Mouse (Mus musculus): Measurements from ENCODE around the gene Sbk2.

The Sbk2 gene

GRCm38 (mm10) chr7:4921824-4922482 is 42.3 kb downstream of the Sbk2 start, which contains the start of gene Nat14:
Nat14 (plus strand) TSS chr7:4922028.
- no peak for DNase-seq (ENCODE audit: low spot score)

GRCm38 (mm10) chr7:4920976-4921823 is 43.0 kb downstream of the Sbk2 start:
- no peak for DNase-seq (ENCODE audit: low spot score)

GRCm38 (mm10) chr7:4920496-4920895 is 43.7 kb downstream of the Sbk2 start:
- DNase-seq (ENCODE audit: low spot score): no peak

GRCm38 (mm10) chr7:4919971-4920370 is 44.2 kb downstream of the Sbk2 start:
- no peak for DNase-seq (ENCODE audit: low spot score)

- DNase-seq (ENCODE audit: low spot score): no peak
These were observed 45.1 kb downstream of the Sbk2 start for GRCm38 (mm10) chr7:4919096-4919495.

DNA sequence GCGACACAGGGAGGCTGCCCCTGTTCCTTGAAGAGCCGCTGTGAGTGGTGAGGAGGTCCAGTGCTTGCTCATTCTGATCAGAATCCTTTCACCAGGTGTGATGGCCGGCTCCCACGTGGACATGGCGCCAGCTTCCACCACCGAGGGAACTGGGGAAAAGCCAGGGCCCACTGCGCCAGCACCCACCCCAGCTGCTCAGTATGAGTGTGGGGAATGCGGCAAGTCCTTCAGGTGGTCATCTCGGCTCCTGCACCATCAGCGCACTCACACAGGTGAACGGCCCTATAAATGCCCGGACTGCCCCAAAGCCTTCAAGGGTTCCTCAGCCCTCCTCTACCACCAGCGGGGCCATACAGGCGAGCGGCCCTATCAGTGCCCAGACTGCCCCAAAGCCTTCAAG is 45.5 kb downstream of the Sbk2 start:
- no peak for DNase-seq (ENCODE audit: low spot score)

GRCm38 (mm10) chr7:4917494-4917893 is 46.7 kb downstream of the Sbk2 start:
- DNase-seq (ENCODE audit: low spot score): no peak

- no peak for DNase-seq (ENCODE audit: low spot score)
These were observed 48.4 kb downstream of the Sbk2 start for GRCm38 (mm10) chr7:4915669-4916416.

GRCm38 (mm10) chr7:4915007-4915665 is 49.1 kb downstream of the Sbk2 start, which contains the start of gene Zfp628:
Zfp628 (plus strand) TSS chr7:4915217.
- peak; percentile 93 for DNase-seq (ENCODE audit: low spot score)

- no peak for DNase-seq (ENCODE audit: low spot score)
These were observed 52.0 kb downstream of the Sbk2 start for GRCm38 (mm10) chr7:4912248-4912647.

DNA sequence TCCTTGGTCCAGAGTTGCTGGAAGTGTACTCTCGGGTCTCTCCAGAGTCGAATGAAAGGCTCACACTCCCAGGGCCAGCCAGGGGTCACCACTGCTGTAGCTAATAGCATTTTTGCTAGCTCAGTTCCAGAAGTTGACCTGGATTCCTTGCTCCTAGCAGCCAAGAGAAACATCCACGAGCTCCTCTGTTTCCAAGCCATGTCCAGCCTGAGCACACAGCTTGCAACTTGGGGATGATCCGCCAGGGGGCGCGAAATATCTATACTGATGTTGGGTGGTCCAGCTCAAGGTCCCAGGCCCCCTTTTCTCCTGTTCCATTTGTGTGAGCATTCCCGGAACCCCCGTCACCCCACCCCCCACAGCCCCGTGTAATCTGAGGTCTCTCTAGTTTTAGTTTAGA is 52.6 kb downstream of the Sbk2 start:
- DNase-seq (ENCODE audit: low spot score): peak; percentile 64

- DNase-seq (ENCODE audit: low spot score): no peak
These were observed 57.7 kb downstream of the Sbk2 start, which contains the start of gene Gm36210 for GRCm38 (mm10) chr7:4906466-4906950. Gm36210 (minus strand) TSS chr7:4906516.

GRCm38 (mm10) chr7:4902404-4902803 is 61.8 kb downstream of the Sbk2 start:
- DNase-seq (ENCODE audit: low spot score): no peak

DNA sequence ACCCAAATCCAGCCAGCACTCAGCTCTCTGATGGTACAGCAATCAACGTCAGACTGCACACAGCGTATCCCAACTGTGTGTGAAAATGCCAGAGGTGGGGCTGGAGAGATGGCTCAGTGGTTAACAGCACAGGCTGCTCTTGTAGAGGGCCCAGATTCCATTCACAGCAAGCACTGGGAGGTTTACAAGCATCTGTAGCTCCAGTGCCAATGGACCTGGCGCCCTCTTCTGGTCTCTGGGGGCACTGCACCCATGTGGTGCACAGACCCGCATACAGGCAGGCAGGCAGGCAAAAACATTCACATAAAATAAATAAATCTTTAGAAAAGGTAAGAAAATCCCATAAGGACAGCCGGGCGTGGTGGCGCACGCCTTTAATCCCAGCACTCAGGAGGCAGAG is 63.0 kb downstream of the Sbk2 start:
- no peak for DNase-seq (ENCODE audit: low spot score)

DNA sequence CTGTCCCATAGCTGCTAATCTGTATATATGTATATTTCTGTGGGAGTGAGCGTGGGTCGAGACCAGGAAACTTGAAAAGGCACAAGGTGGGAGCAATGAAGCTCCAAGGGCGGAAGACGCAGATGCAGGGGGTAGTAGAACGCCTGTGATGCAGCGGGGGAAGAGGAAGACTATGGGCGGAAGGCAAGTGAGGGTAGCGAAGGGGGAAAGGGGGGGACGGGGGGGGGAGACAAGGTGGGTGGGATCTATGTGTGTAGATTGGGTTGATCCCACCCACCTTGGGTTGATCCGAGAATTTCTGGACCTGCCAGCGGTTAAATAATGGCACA is 63.7 kb downstream of the Sbk2 start:
- no peak for DNase-seq (ENCODE audit: low spot score)

- DNase-seq (ENCODE audit: low spot score): peak; percentile 56
These were observed 64.3 kb downstream of the Sbk2 start for GRCm38 (mm10) chr7:4899649-4900522.

DNA sequence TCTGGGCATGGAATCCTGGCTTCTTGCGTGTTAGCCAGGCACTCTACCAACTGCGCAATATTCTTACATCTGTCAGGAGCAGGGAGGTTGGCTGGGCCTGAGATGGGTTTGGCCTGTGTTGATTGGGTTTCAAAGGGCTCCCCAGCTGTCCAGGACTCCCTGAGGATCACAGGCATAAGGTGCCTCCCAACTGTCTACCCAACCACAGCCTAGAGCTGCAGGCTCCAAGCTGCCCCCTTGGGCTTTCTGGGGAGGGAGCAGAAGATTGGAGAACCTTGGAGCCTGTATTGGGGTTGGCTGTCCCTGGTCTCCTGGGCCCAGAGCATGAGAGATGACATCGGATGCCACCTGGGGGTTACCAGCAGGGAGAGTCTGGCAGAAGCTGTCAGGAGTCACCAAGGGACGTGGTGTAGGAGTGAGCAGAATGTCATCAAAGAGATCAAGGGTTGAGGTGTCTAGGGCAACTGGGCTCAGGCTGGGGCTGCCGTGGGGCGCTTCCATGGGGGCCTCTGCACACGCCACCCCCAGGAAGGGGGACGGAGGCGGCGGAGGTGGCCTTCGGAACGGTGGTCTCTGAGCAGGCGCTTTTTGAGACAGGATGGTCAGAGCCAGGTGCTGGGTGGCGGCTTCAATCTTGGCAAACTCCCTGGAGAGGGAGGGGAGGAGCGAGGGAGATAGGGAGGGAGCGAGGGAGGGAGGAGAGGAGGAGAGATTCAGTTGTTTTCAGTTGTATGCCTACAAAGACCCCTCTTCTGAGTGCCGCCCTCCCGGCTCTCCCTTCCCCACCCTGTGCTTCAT is 65.2 kb downstream of the Sbk2 start:
- no peak for DNase-seq (ENCODE audit: low spot score)

- DNase-seq (ENCODE audit: low spot score): no peak
These were observed 69.0 kb downstream of the Sbk2 start for GRCm38 (mm10) chr7:4895186-4895585.

Measured in urinary bladder, postnatal 14 days (tissue).